Mouse (Mus musculus) MEL (cell line): ENCODE measurements around the gene Btbd19. TPM values are rescaled to one million over a fixed set of nuclear protein-coding genes. Genes with fewer than 3 reads are reported as not detected.

Experiments used
- DNase-seq: peaks from one replicate; pipeline ENCODE4 v3.0.0; 2011; ENCODE audit warnings: low read depth, low spot score
- H3K27ac ChIP-seq: 2 replicates; pipeline ENCODE4 v1.5.1; 2012; ENCODE audit warnings: low read depth, mild to moderate bottlenecking, control low read depth, low read length, moderate library complexity; ENCODE audit not compliant: control insufficient read depth
- H3K27me3 ChIP-seq, 2 experiments: fragments of 150-350 bp in 1 of 2; sonication (generic) in 1 of 2; 2 replicates each; pipeline ENCODE4 v1.6.1; 2012; ENCODE audit warnings: low read length in 2 of 2, mild to moderate bottlenecking in 2 of 2, improper control_type of control experiment in 1 of 2, moderate library complexity in 1 of 2; ENCODE audit not compliant: insufficient read depth in 2 of 2, control insufficient read depth in 1 of 2
- H3K36me3 ChIP-seq, 2 experiments: 2 replicates each; pipeline ENCODE4 v1.6.1; 2012 to 2014; ENCODE audit warnings: low read length in 2 of 2, improper control_type of control experiment in 1 of 2, inconsistent platforms in 1 of 2, mild to moderate bottlenecking in 1 of 2; ENCODE audit not compliant: insufficient read depth in 2 of 2, control insufficient read depth in 1 of 2
- H3K4me1 ChIP-seq, 2 experiments: fragments of 150-350 bp in 1 of 2; sonication (generic) in 1 of 2; 2 replicates each; pipeline ENCODE4 v1.6.1; 2012; ENCODE audit warnings: low read length in 2 of 2, improper control_type of control experiment in 1 of 2, mild to moderate bottlenecking in 1 of 2; ENCODE audit not compliant: insufficient read depth in 2 of 2, control insufficient read depth in 1 of 2
- H3K4me3 ChIP-seq, 2 experiments: fragments of 150-350 bp in 1 of 2; sonication (generic) in 1 of 2; 2 replicates each; pipeline ENCODE4 v1.5.1; 2012; ENCODE audit warnings: low read depth in 2 of 2, low read length in 2 of 2, mild to moderate bottlenecking in 2 of 2, moderate library complexity in 2 of 2, control low read depth in 1 of 2, improper control_type of control experiment in 1 of 2; ENCODE audit not compliant: control insufficient read depth in 1 of 2, insufficient read depth in 1 of 2
- H3K79me2 ChIP-seq: 2 replicates; pipeline ENCODE4 v1.6.1; 2012; ENCODE audit warnings: mild to moderate bottlenecking, low read length, moderate library complexity; ENCODE audit not compliant: control insufficient read depth, poor library complexity, insufficient read depth
- H3K9ac ChIP-seq: 2 replicates; pipeline ENCODE4 v1.6.1; 2012; ENCODE audit warnings: low read depth, mild to moderate bottlenecking, control low read depth, low read length, moderate library complexity; ENCODE audit not compliant: control insufficient read depth, poor library complexity, severe bottlenecking
- H3K9me3 ChIP-seq: fragments of 150-350 bp; sonication (generic); replicated peaks from 2 replicates; pipeline ENCODE4 v1.6.1; 2012; ENCODE audit warnings: mild to moderate bottlenecking, low read length, improper control_type of control experiment, moderate library complexity; ENCODE audit not compliant: insufficient read depth
- CHD1 ChIP-seq: IDR thresholded peaks from 2 replicates; pipeline ENCODE4 v1.6.1; 2012; ENCODE audit warnings: low read depth, mild to moderate bottlenecking, inconsistent platforms, low read length, improper control_type of control experiment
- CHD2 ChIP-seq: IDR thresholded peaks from 2 replicates; pipeline ENCODE4 v1.6.1; 2011; ENCODE audit warnings: low read length, improper control_type of control experiment
- ETS1 ChIP-seq: IDR thresholded peaks from 2 replicates; pipeline ENCODE4 v1.6.1; 2012; ENCODE audit warnings: low read depth, mild to moderate bottlenecking, inconsistent platforms, low read length, improper control_type of control experiment, moderate library complexity
- HCFC1 ChIP-seq: IDR thresholded peaks from 2 replicates; pipeline ENCODE4 v1.6.1; 2012; ENCODE audit warnings: low read depth, mild to moderate bottlenecking, inconsistent platforms, low read length, improper control_type of control experiment, moderate library complexity
- MAX ChIP-seq: IDR thresholded peaks from 2 replicates; pipeline ENCODE4 v1.6.1; 2011; ENCODE audit warnings: low read length, improper control_type of control experiment
- NRF1 ChIP-seq: IDR thresholded peaks from 2 replicates; pipeline ENCODE4 v1.6.1; 2014; ENCODE audit warnings: low read depth, mild to moderate bottlenecking, inconsistent platforms, low read length, improper control_type of control experiment, moderate library complexity; ENCODE audit not compliant: poor library complexity, insufficient read depth, severe bottlenecking
- POLR2AphosphoS5 ChIP-seq: IDR thresholded peaks from 2 replicates; pipeline ENCODE4 v1.6.1; 2012; ENCODE audit warnings: low read depth, borderline replicate concordance, mild to moderate bottlenecking, inconsistent platforms, low read length, moderate library complexity, mixed read lengths
- RAD21 ChIP-seq: IDR thresholded peaks from 2 replicates; pipeline ENCODE4 v1.6.1; 2011; ENCODE audit warnings: mild to moderate bottlenecking, low read depth, low read length, improper control_type of control experiment
- RCOR1 ChIP-seq: IDR thresholded peaks from 2 replicates; pipeline ENCODE4 v1.6.1; 2012; ENCODE audit warnings: low read depth, mild to moderate bottlenecking, inconsistent platforms, low read length, improper control_type of control experiment
- TAL1 ChIP-seq: IDR thresholded peaks from 2 replicates; pipeline ENCODE4 v1.6.1; 2012; ENCODE audit warnings: mild to moderate bottlenecking, inconsistent platforms, low read length, moderate library complexity, mixed read lengths
- TBP ChIP-seq: IDR thresholded peaks from 2 replicates; pipeline ENCODE4 v1.8.0; 2011; ENCODE audit warnings: low read depth, low read length, improper control_type of control experiment
- ZC3H11A ChIP-seq: IDR thresholded peaks from 2 replicates; pipeline ENCODE4 v1.6.1; 2012; ENCODE audit warnings: low read depth, mild to moderate bottlenecking, inconsistent platforms, low read length, improper control_type of control experiment
- ZKSCAN1 ChIP-seq: IDR thresholded peaks from 2 replicates; pipeline ENCODE4 v1.6.1; 2012; ENCODE audit warnings: low read depth, mild to moderate bottlenecking, inconsistent platforms, low read length, improper control_type of control experiment, moderate library complexity
- polyA plus RNA-seq, 2 experiments: library from polyadenylated mRNA; stranded (reverse) in 1 of 2; unstranded in 1 of 2; fragments of >175 nt in 1 of 2; fragments of >200 nt in 1 of 2; gene quantifications; 2 replicates each; pipeline versions ENCODE4 v1.2.1 to v1.2.4; 2012; ENCODE audit warnings: low replicate concordance in 2 of 2, low read depth in 1 of 2; ENCODE audit not compliant: insufficient read length in 2 of 2, insufficient read depth in 1 of 2, missing spikeins in 1 of 2
- total RNA-seq: library from RNA; depleted of rRNA; stranded (reverse); fragments of 300-350 nt; gene quantifications from 2 replicates; pipeline ENCODE4 v1.2.3, GENCODE M21; 2012

Btbd19 gene
- total and polyA plus RNA-seq, 3 experiments = 13.6 to 22.6 TPM; not detected in 1

- Histone ChIP-seq H3K9ac (no peak overlapping the region), H3K79me2 (no peaks in the 10 kb centered on the region), H3K27me3 (no peaks in the 10 kb centered on the region), H3K9me3 (no peaks in the 10 kb centered on the region), H3K27ac (no peak overlapping the region), H3K36me3 (no peaks in the 10 kb centered on the region), H3K4me3 (no peak overlapping the region), H3K4me1 (no peaks in the 10 kb centered on the region)
- DNase-seq = no peak
- no peak for TF ChIP-seq ZKSCAN1
These were observed 15.3 kb downstream of the Btbd19 start for GRCm38 (mm10) chr4:117110249-117110648.

DNA sequence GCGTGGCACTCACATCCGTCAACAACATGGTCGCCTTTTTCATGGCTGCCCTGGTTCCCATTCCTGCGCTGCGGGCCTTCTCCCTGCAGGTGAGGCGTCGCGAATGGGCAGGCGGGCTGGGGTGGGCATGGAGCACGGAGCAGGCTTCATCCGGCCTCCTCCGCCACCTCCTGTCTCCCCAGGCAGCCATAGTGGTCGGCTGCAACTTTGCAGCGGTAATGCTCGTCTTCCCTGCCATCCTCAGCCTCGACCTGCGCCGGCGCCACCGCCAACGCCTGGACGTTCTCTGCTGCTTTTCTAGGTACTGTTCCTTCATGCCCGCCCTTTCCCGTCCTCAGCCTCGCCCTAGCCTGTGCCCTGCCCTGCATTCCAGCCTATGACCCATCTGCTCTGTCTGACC, 16.2 kb downstream of the Btbd19 start:
- Histone ChIP-seq H3K36me3 (no peaks in the 10 kb centered on the region), H3K9ac (no peak overlapping the region), H3K9me3 (no peaks in the 10 kb centered on the region), H3K27me3 (no peaks in the 10 kb centered on the region), H3K27ac (no peak overlapping the region), H3K4me3 (no peak overlapping the region), H3K79me2 (no peaks in the 10 kb centered on the region), H3K4me1 (no peaks in the 10 kb centered on the region)
- DNase-seq = no peak
- TF ChIP-seq POLR2AphosphoS5 (no peak), ETS1 (no peak), ZC3H11A (no peak), TAL1 (no peak), NRF1 (no peak), CHD1 (no peak), TBP (no peak), HCFC1 (no peak), CHD2 (no peak), RCOR1 (no peak), RAD21 (no peak)

GRCm38 (mm10) chr4:117108524-117108849, 17.0 kb downstream of the Btbd19 start:
- H3K27me3 ChIP-seq = no peaks in the 10 kb centered on the region
- H3K36me3 ChIP-seq = no peaks in the 10 kb centered on the region
- H3K4me3 ChIP-seq = no peak overlapping the region
- no peaks in the 10 kb centered on the region for H3K9me3 ChIP-seq
- TF ChIP-seq MAX (no peak), RAD21 (no peak)
- DNase-seq = no peak
- H3K79me2 ChIP-seq = no peaks in the 10 kb centered on the region
- no peak overlapping the region for H3K27ac ChIP-seq
- H3K4me1 ChIP-seq = no peaks in the 10 kb centered on the region
- H3K9ac ChIP-seq = no peak overlapping the region
